Mouse (Mus musculus): ENCODE measurements around the gene Plekha4.

DNA sequence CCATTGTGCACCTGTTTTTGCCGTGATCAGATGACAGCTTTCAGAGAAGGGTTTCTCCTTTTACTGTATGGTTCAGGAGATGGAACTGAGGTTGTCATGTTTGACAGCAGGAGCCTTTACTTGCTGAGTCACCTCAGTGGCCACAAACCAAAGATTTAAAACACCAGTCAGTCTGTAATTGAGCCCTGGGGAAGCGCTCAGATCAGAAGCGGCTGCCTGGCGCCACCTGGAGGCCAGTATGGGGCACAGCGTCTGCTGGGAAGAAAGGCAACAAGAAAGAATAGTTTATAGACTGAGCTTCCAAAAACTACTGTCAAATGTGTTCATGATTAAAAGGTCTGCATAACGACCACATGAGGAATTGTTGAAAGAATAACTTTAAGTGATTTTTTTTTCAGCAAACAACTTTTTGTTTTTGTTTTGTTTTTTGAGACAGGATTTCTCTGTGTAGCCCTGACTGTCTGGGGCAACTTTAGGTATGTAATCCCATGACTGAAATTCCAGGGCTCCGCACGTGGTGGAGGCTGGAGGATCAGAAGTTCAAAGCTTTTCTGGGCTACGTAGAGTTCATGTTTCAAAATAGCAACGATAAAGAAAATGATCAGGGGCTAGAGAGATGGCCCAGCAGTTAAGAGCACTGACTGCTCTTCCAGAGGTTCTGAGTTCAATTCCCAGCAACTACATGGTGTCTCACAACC, 67.1 kb downstream of the Plekha4 start:
- TF ChIP-seq CTCF (IDR thresholded peaks at IDR 0.05) (0 out of 2 replicates have a peak, but pooled peaks have one; percentile 100), POLR2A (IDR thresholded peaks at IDR 0.05; ENCODE audit: insufficient read depth, low read depth, low read length) (no peak)

All from heart, adult 2 months (tissue).